Mouse (Mus musculus): Measurements from ENCODE around the gene Nhlrc2.

- TF ChIP-seq ZMIZ1 (IDR thresholded peaks at IDR 0.05; ENCODE audit: low read depth, low read length), result no peak
- TF ChIP-seq SIN3A (IDR thresholded peaks at IDR 0.05; ENCODE audit: low read length), result no peak
- TF ChIP-seq NELFE (IDR thresholded peaks at IDR 0.05; ENCODE audit: low read depth, low read length), result no peak
- no peak for TF ChIP-seq POLR2A (IDR thresholded peaks at IDR 0.05; ENCODE audit: control insufficient read depth in 1 of 2, insufficient read depth in 1 of 2, low read depth in 1 of 2, low read length in 2 of 2, poor library complexity in 1 of 2)
- no peak for TF ChIP-seq EP300 (IDR thresholded peaks at IDR 0.05; ENCODE audit: low read depth in 1 of 2, low read length in 2 of 2)
- TF ChIP-seq CTCF (IDR thresholded peaks at IDR 0.05 in 2 of 3, conservative IDR thresholded peaks at IDR 0.05 in 1 of 3; ENCODE audit: control insufficient read depth in 1 of 3, insufficient read depth in 1 of 3, low read depth in 2 of 3, low read length in 3 of 3, poor library complexity in 1 of 3, severe bottlenecking in 1 of 3), result no peak
- no peak for TF ChIP-seq MAFK (IDR thresholded peaks at IDR 0.05; ENCODE audit: borderline replicate concordance, low read depth, low read length)
- no peak for TF ChIP-seq E2F4 (IDR thresholded peaks at IDR 0.05; ENCODE audit: borderline replicate concordance, low read depth, low read length)
- no peak for TF ChIP-seq TCF12 (IDR thresholded peaks at IDR 0.05; ENCODE audit: low read depth, low read length)
- no peak for TF ChIP-seq NRF1 (IDR thresholded peaks at IDR 0.05; ENCODE audit: insufficient read depth, low read depth, low read length, poor library complexity, severe bottlenecking)
- no peak for TF ChIP-seq RAD21 (IDR thresholded peaks at IDR 0.05; ENCODE audit: low read depth, low read length)
- no peak for TF ChIP-seq POLR2AphosphoS2 (IDR thresholded peaks at IDR 0.05; ENCODE audit: low read length)
These were observed 42.2 kb downstream of the Nhlrc2 start for GRCm38 (mm10) chr19:56590250-56590649.
